Mouse (Mus musculus) heart, embryonic 13.5 days (tissue): ENCODE measurements around the gene Dnal4. TPM values are rescaled to one million over a fixed set of nuclear protein-coding genes. Genes with fewer than 3 reads are reported as not detected.

Source experiments
- ATAC-seq: fragments of 200-750 bp; cut with Nextera tagmentation; 2 replicates; pipeline ENCODE4 v1.8.0; 2017; ENCODE audit warnings: moderate TSS enrichment; ENCODE audit not compliant: insufficient number of reproducible peaks, low FRiP score, low TSS enrichment; ENCODE audit errors: extremely low read depth
- H3K27ac ChIP-seq: fragments of 300-500 bp; sonication (generic); replicated peaks from 2 replicates; pipeline ENCODE4 v1.5.1; 2015; ENCODE audit warnings: moderate library complexity, mild to moderate bottlenecking, inconsistent platforms
- H3K27me3 ChIP-seq: fragments of 300-500 bp; sonication (generic); replicated peaks from 2 replicates; pipeline ENCODE4 v1.6.1; 2015; ENCODE audit warnings: mild to moderate bottlenecking, inconsistent platforms
- H3K36me3 ChIP-seq: fragments of 300-500 bp; sonication (generic); 2 replicates; pipeline ENCODE4 v1.6.1; 2015; ENCODE audit warnings: mild to moderate bottlenecking, inconsistent platforms
- H3K4me1 ChIP-seq: fragments of 300-500 bp; sonication (generic); 2 replicates; pipeline ENCODE4 v1.6.1; 2015; ENCODE audit warnings: inconsistent platforms
- H3K4me2 ChIP-seq: fragments of 300-500 bp; sonication (generic); 2 replicates; pipeline ENCODE4 v1.6.1; 2015; ENCODE audit warnings: inconsistent platforms, mild to moderate bottlenecking, moderate library complexity
- H3K4me3 ChIP-seq: fragments of 300-500 bp; sonication (generic); 2 replicates; pipeline ENCODE4 v1.5.1; 2015; ENCODE audit warnings: moderate library complexity, mild to moderate bottlenecking, inconsistent platforms
- H3K9ac ChIP-seq: fragments of 300-500 bp; sonication (generic); 2 replicates; pipeline ENCODE4 v1.6.1; 2015; ENCODE audit warnings: inconsistent platforms, mild to moderate bottlenecking, moderate library complexity
- H3K9me3 ChIP-seq: fragments of 300-500 bp; sonication (generic); 2 replicates; pipeline ENCODE4 v1.6.1; 2016; ENCODE audit warnings: inconsistent platforms
- WGBS: fragments of 180-500 bp; shearing (Covaris S2); methylation state at CpG from one replicate; pipeline ENCODE4 v1.1.7; 2015; ENCODE audit warnings: mixed read lengths; 5-methylcytosine and 5-hydroxymethylcytosine counted together
- polyA plus RNA-seq: library from polyadenylated mRNA; unstranded; fragments of >200 nt; fragmentation: Nextera tagmentation; extraction: Ambion mirVana; gene quantifications from 2 replicates; pipeline ENCODE4 v1.2.1, GENCODE M21; 2015

The Dnal4 gene
- polyA plus RNA-seq, 1 experiment from 2014 or later = 35.6 TPM

- Histone ChIP-seq H3K9ac (no peak overlapping the region), H3K27me3 (no peaks in the 10 kb centered on the region), H3K27ac (no peak overlapping the region), H3K4me1 (peaks cover 11% of the 10 kb centered on the region), H3K36me3 (peaks cover 38% of the 10 kb centered on the region), H3K4me3 (no peak overlapping the region), H3K9me3 (no peaks in the 10 kb centered on the region), H3K4me2 (no peak overlapping the region)
- WGBS = 74% methylated on average over 6 of the region's 6 CpGs
- ATAC-seq = no peak
Measured at GRCm38 (mm10) chr15:79760956-79761355, 16.7 kb downstream of the Dnal4 start.

- Histone ChIP-seq H3K4me1 (no peaks in the 10 kb centered on the region; the same call in 1 of the 2 replicates), H3K36me3 (peaks cover 11% of the 10 kb centered on the region), H3K27me3 (no peaks in the 10 kb centered on the region), H3K9me3 (no peaks in the 10 kb centered on the region), H3K9ac (no peak overlapping the region), H3K4me3 (no peak overlapping the region), H3K4me2 (no peak overlapping the region), H3K27ac (no peak overlapping the region)
- 82% methylated on average over 3 of the region's 3 CpGs for WGBS
- no peak for ATAC-seq
Measured at GRCm38 (mm10) chr15:79757118-79757517, 20.5 kb downstream of the Dnal4 start.

- Histone ChIP-seq H3K4me1 (no peaks in the 10 kb centered on the region; the same call in 1 of the 2 replicates), H3K9ac (no peak overlapping the region), H3K27ac (no peak overlapping the region), H3K27me3 (no peaks in the 10 kb centered on the region), H3K36me3 (peaks cover 4% of the 10 kb centered on the region; the same call in 1 of the 2 replicates), H3K4me3 (no peak overlapping the region), H3K9me3 (no peaks in the 10 kb centered on the region), H3K4me2 (no peak overlapping the region)
- WGBS = 70% methylated on average over 8 of the region's 8 CpGs
- ATAC-seq = no peak
Measured at GRCm38 (mm10) chr15:79755977-79756625, 21.5 kb downstream of the Dnal4 start.

GRCm38 (mm10) chr15:79755176-79755575 lies 22.5 kb downstream of the Dnal4 start:
- Histone ChIP-seq H3K9ac (no peak overlapping the region), H3K4me2 (no peak overlapping the region), H3K36me3 (no peaks in the 10 kb centered on the region; the same call in 1 of the 2 replicates), H3K4me3 (no peak overlapping the region), H3K27me3 (no peaks in the 10 kb centered on the region), H3K27ac (no peak overlapping the region), H3K9me3 (no peaks in the 10 kb centered on the region), H3K4me1 (no peaks in the 10 kb centered on the region; the same call in 1 of the 2 replicates)
- 75% methylated on average over 4 of the region's 4 CpGs for WGBS
- ATAC-seq = no peak

GRCm38 (mm10) chr15:79753873-79754272 lies 23.8 kb downstream of the Dnal4 start:
- 49% methylated on average over 4 of the region's 4 CpGs for WGBS
- ATAC-seq = no peak
- Histone ChIP-seq H3K9ac (no peak overlapping the region; the same call in 1 of the 2 replicates), H3K4me3 (no peak overlapping the region), H3K4me2 (no peak overlapping the region), H3K27ac (no peak overlapping the region), H3K9me3 (no peaks in the 10 kb centered on the region), H3K4me1 (no peaks in the 10 kb centered on the region; the same call in 1 of the 2 replicates), H3K27me3 (no peaks in the 10 kb centered on the region), H3K36me3 (no peaks in the 10 kb centered on the region; the same call in 1 of the 2 replicates)

- Histone ChIP-seq H3K27ac (no peak overlapping the region), H3K4me1 (no peaks in the 10 kb centered on the region; the same call in 1 of the 2 replicates), H3K27me3 (no peaks in the 10 kb centered on the region), H3K4me3 (no peak overlapping the region), H3K9me3 (no peaks in the 10 kb centered on the region), H3K36me3 (no peaks in the 10 kb centered on the region; the same call in 1 of the 2 replicates), H3K4me2 (no peak overlapping the region), H3K9ac (no peak overlapping the region; the same call in 1 of the 2 replicates)
- ATAC-seq = no peak
- 76% methylated on average over 3 of the region's 3 CpGs for WGBS
Measured at GRCm38 (mm10) chr15:79753420-79753752, 24.3 kb downstream of the Dnal4 start.

- no peak overlapping the region for H3K27ac ChIP-seq
- H3K4me1 ChIP-seq = no peaks in the 10 kb centered on the region; the same call in 1 of the 2 replicates
- H3K4me2 ChIP-seq = no peak overlapping the region
- no peak for ATAC-seq
- H3K4me3 ChIP-seq = no peak overlapping the region
- 22% methylated on average over 11 of the region's 11 CpGs for WGBS
- no peaks in the 10 kb centered on the region for H3K9me3 ChIP-seq
- no peaks in the 10 kb centered on the region for H3K27me3 ChIP-seq
- H3K36me3 ChIP-seq = no peaks in the 10 kb centered on the region; the same call in 1 of the 2 replicates
- no peak overlapping the region for H3K9ac ChIP-seq
Measured at GRCm38 (mm10) chr15:79752742-79753419, 24.8 kb downstream of the Dnal4 start.

- H3K27ac ChIP-seq = no peak overlapping the region
- H3K36me3 ChIP-seq = no peaks in the 10 kb centered on the region; the same call in 1 of the 2 replicates
- no peaks in the 10 kb centered on the region for H3K9me3 ChIP-seq
- no peak overlapping the region for H3K9ac ChIP-seq
- WGBS = 79% methylated on average over 17 of the region's 17 CpGs
- H3K27me3 ChIP-seq = no peaks in the 10 kb centered on the region
- no peaks in the 10 kb centered on the region; the same call in 1 of the 2 replicates for H3K4me1 ChIP-seq
- ATAC-seq = no peak
- no peak overlapping the region for H3K4me2 ChIP-seq
- no peak overlapping the region for H3K4me3 ChIP-seq
Measured at GRCm38 (mm10) chr15:79751772-79752171, 25.9 kb downstream of the Dnal4 start.

- H3K36me3 ChIP-seq = no peaks in the 10 kb centered on the region; the same call in 1 of the 2 replicates
- H3K4me3 ChIP-seq = no peak overlapping the region
- H3K27ac ChIP-seq = no peak overlapping the region
- no peak overlapping the region for H3K4me2 ChIP-seq
- no peak for ATAC-seq
- H3K4me1 ChIP-seq = no peaks in the 10 kb centered on the region; the same call in 1 of the 2 replicates
- H3K9ac ChIP-seq = no peak overlapping the region
- 83% methylated on average over 8 of the region's 8 CpGs for WGBS
- H3K9me3 ChIP-seq = no peaks in the 10 kb centered on the region
- no peaks in the 10 kb centered on the region for H3K27me3 ChIP-seq
Measured at GRCm38 (mm10) chr15:79750266-79750665, 27.4 kb downstream of the Dnal4 start.

- Histone ChIP-seq H3K27me3 (no peaks in the 10 kb centered on the region), H3K4me1 (peaks cover 5% of the 10 kb centered on the region), H3K36me3 (peaks cover 2% of the 10 kb centered on the region; the same call in 1 of the 2 replicates), H3K9me3 (no peaks in the 10 kb centered on the region), H3K4me2 (no peak overlapping the region), H3K4me3 (no peak overlapping the region), H3K9ac (no peak overlapping the region), H3K27ac (no peak overlapping the region)
- WGBS = 82% methylated on average over 7 of the region's 7 CpGs
- ATAC-seq = no peak
Measured at GRCm38 (mm10) chr15:79749162-79749561, 28.5 kb downstream of the Dnal4 start.

GRCm38 (mm10) chr15:79747998-79748397 lies 29.7 kb downstream of the Dnal4 start:
- Histone ChIP-seq H3K27me3 (no peaks in the 10 kb centered on the region), H3K27ac (no peak overlapping the region), H3K9ac (no peak overlapping the region), H3K4me2 (no peak overlapping the region), H3K4me1 (peaks cover 9% of the 10 kb centered on the region), H3K9me3 (no peaks in the 10 kb centered on the region), H3K4me3 (no peak overlapping the region), H3K36me3 (peaks cover 3% of the 10 kb centered on the region; the same call in 1 of the 2 replicates)
- no peak for ATAC-seq
- WGBS = 50% methylated on average over 11 of the region's 11 CpGs
